Mouse (Mus musculus) hindbrain, embryonic 10.5 days (tissue): ENCODE results near the gene Arrdc1. TPM values are rescaled to one million over a fixed set of nuclear protein-coding genes. Genes with fewer than 3 reads are reported as not detected.

Experiments used
- DNase-seq: peaks from one replicate; pipeline ENCODE4 v3.0.0-alpha.2; 2017; ENCODE audit warnings: low spot score
- H3K27ac ChIP-seq: fragments of 300-500 bp; sonication (generic); 2 replicates; pipeline ENCODE4 v1.5.1; 2016; ENCODE audit warnings: mild to moderate bottlenecking, moderate library complexity
- H3K27me3 ChIP-seq: fragments of 300-500 bp; sonication (generic); 2 replicates; pipeline ENCODE4 v1.6.1; 2016; ENCODE audit warnings: mild to moderate bottlenecking; ENCODE audit not compliant: poor library complexity, insufficient read depth, severe bottlenecking
- H3K36me3 ChIP-seq: fragments of 300-500 bp; sonication (generic); 2 replicates; pipeline ENCODE4 v1.6.1; 2016; ENCODE audit warnings: mild to moderate bottlenecking, moderate library complexity
- H3K4me1 ChIP-seq: fragments of 300-500 bp; sonication (generic); replicated peaks from 2 replicates; pipeline ENCODE4 v1.6.1; 2016; ENCODE audit warnings: mild to moderate bottlenecking
- H3K4me3 ChIP-seq: fragments of 300-500 bp; sonication (generic); 2 replicates; pipeline ENCODE4 v1.5.1; 2016; ENCODE audit warnings: mild to moderate bottlenecking, moderate library complexity
- H3K9me3 ChIP-seq: fragments of 300-500 bp; sonication (generic); 2 replicates; pipeline ENCODE4 v1.6.1; 2016; ENCODE audit warnings: mild to moderate bottlenecking, moderate library complexity
- WGBS: fragments of 180-500 bp; shearing (Covaris S2); methylation state at CpG from one replicate; pipeline ENCODE4 v1.1.7; 2016; 5-methylcytosine and 5-hydroxymethylcytosine counted together
- polyA plus RNA-seq: library from polyadenylated mRNA; unstranded; fragments of >200 nt; fragmentation: Nextera tagmentation; extraction: Ambion mirVana; gene quantifications from 2 replicates; pipeline ENCODE4 v1.2.1, GENCODE M21; 2016

The Arrdc1 gene
- polyA plus RNA-seq, 1 experiment from 2014 or later, result 20.6 TPM

DNA sequence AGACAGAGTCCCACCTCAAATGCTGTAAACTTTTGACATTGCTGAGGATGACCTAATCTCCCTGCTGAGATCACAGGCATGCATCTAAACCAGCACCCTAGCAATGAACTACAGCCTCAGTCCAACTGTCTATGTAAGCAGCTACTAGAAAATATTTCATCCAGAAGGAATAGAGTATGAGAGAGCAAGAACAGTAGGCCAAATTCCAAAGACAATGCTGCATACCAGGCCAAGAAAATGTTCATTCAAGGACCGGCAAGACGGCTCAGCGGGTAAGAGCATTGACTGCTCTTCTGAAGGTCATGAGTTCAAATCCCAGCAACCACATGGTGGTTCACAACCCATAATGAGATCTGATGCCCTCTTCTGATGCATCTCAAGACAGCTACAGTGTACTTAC lies 20.3 kb downstream of the Arrdc1 start:
- H3K27me3 ChIP-seq, result no peaks in the 10 kb centered on the region
- H3K27ac ChIP-seq, result no peak overlapping the region
- no peaks in the 10 kb centered on the region for H3K9me3 ChIP-seq
- no peak overlapping the region for H3K4me3 ChIP-seq
- 90% methylated on average over 3 of the region's 3 CpGs for WGBS
- H3K4me1 ChIP-seq, result peaks cover 12% of the 10 kb centered on the region
- DNase-seq, result no peak
- peaks cover 45% of the 10 kb centered on the region for H3K36me3 ChIP-seq

DNA sequence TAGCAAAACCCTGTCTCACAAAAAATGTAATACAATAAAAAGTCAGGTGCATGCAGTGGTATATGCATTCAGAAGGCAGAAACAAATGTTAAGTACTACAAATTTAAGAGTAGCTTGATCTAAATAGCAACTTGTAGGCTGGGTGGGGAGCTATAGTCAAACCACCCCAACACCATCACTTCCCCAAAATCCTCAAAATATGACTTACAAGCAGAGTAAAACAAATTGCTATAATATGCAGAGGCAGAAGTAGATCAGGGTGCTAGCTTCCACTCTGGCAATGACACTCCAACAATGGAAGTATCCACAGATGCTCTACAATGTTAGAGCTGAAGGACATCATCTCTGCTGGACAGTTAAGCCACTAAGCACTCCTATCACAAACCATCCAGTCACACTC lies 22.5 kb downstream of the Arrdc1 start:
- Histone ChIP-seq H3K4me3 (no peak overlapping the region), H3K27ac (no peak overlapping the region), H3K36me3 (peaks cover 45% of the 10 kb centered on the region), H3K9me3 (no peaks in the 10 kb centered on the region), H3K4me1 (peaks cover 5% of the 10 kb centered on the region), H3K27me3 (no peaks in the 10 kb centered on the region)
- DNase-seq, result no peak

DNA sequence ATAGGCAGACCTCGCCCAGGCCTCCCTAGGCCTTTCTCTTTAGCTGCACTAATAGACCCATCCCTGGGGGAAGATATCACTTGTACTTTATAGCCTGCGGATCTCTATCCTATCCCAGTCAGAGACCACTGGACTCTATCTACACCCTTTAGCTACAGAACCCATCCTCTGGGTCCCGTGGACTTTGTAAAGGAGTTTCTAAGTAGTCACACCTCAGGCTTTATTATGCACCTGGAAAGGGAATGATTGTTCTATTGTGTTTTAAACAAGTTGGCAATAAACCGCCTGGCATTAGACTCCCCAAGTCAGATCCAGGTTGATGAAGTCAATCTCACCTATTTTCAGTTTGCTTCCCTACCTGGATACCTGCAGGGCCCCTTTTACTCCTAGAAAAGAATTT lies 22.9 kb downstream of the Arrdc1 start:
- Histone ChIP-seq H3K4me1 (peaks cover 1% of the 10 kb centered on the region; the same call in 1 of the 2 replicates), H3K27me3 (no peaks in the 10 kb centered on the region), H3K27ac (no peak overlapping the region), H3K9me3 (no peaks in the 10 kb centered on the region), H3K4me3 (no peak overlapping the region), H3K36me3 (peaks cover 45% of the 10 kb centered on the region)
- whole genome bisulfite sequencing, result 93% methylated on average over 4 of the region's 4 CpGs
- no peak for DNase-seq

DNA sequence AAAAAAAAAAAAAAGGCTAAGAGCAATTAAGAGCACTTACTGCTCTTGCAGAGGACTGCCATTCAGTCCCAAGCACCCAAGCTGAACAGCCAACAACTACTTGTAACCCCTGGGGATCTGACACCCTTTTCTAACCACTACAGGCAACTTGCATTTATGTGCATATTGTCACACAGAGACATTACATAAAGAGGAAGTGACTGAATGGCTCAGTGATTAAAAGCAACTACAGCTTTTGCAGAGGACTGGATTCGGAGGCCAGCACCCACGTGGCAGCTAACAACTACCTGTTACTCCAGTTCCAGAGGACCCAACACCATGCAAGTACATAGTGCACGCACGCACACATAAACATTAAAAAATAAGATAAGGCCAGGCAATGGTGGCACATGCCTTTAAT lies 24.6 kb downstream of the Arrdc1 start:
- WGBS, result 96% methylated on average over 4 of the region's 4 CpGs
- Histone ChIP-seq H3K27me3 (no peaks in the 10 kb centered on the region), H3K36me3 (peaks cover 45% of the 10 kb centered on the region), H3K9me3 (no peaks in the 10 kb centered on the region), H3K27ac (no peak overlapping the region), H3K4me3 (no peak overlapping the region), H3K4me1 (peaks cover 16% of the 10 kb centered on the region)
- DNase-seq, result no peak

DNA sequence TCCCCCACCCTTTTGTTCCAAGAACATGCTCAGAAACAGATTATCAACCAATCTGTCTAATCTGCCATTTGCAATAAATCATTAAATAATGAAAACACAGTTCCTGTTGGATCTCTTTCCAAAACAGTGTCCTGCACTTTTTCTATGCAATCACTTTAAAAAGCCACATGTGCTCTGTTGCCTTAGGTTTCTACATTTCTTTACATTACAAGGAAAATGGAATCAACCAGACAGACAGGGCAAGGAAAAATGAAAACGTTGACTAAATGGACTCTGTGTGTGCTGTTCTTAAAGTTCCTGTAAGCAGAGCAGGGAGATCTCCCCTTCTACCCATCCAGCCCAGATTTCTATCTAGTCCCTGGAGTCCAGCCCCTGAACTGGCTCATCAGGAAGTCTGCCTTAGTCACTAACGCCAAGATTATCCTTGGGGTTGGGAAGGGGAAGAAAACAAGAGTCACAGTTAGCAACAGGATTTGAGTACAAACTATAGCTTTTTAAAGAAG lies 29.3 kb downstream of the Arrdc1 start:
- Histone ChIP-seq H3K36me3 (peaks cover 8% of the 10 kb centered on the region), H3K4me3 (peak overlapping the region; percentile 20; the same call in 1 of the 2 replicates), H3K27ac (peak overlapping the region; percentile 78), H3K9me3 (no peaks in the 10 kb centered on the region), H3K4me1 (peaks cover 29% of the 10 kb centered on the region), H3K27me3 (no peaks in the 10 kb centered on the region)
- no peak for DNase-seq
- WGBS, result 31% methylated on average over 2 of the region's 2 CpGs

DNA sequence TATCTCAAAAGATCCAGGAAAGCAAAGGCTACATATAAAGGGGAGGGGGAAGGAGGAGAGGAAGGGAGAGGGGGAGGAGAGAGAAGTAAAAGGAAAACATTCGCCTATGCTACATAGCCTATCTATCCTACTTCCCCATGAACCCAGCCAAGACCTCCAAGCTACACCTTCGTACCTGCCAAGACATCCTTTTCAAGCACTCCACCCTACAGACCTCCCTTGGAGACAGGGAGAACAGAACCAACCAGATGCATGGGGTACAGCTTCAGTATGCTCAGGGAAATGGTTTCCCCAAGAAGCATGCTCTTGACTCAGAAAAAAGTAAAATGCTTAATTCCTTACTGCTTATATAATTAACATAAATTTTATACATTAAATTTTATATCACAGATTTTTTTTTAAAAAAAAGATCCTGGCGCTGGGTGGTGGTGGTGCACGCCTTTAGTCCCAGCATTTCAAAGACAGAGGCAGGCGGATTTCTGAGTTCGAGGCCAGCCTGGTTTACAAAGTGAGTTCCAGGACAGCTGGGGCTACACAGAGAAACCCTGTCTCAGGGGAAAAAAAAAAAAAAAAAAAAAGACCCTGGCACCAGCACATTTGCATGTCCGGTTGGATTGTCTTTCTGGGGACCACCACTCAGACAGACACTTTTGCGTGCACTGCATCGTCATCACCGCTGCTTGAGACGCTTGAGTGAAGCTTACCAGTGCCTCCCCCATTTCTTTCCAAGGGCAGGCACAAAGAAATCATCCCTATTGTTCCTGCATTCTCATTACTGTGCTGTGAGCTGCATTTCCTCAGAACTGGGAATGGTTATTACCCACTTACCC lies 30.0 kb downstream of the Arrdc1 start:
- H3K27ac ChIP-seq, result peak overlapping the region; percentile 78
- H3K36me3 ChIP-seq, result peaks cover 7% of the 10 kb centered on the region
- H3K9me3 ChIP-seq, result no peaks in the 10 kb centered on the region
- peak overlapping the region; percentile 20; the same call in 1 of the 2 replicates for H3K4me3 ChIP-seq
- peak; percentile 21 for DNase-seq
- WGBS, result 53% methylated on average over 11 of the region's 11 CpGs
- H3K27me3 ChIP-seq, result no peaks in the 10 kb centered on the region
- peaks cover 29% of the 10 kb centered on the region for H3K4me1 ChIP-seq

DNA sequence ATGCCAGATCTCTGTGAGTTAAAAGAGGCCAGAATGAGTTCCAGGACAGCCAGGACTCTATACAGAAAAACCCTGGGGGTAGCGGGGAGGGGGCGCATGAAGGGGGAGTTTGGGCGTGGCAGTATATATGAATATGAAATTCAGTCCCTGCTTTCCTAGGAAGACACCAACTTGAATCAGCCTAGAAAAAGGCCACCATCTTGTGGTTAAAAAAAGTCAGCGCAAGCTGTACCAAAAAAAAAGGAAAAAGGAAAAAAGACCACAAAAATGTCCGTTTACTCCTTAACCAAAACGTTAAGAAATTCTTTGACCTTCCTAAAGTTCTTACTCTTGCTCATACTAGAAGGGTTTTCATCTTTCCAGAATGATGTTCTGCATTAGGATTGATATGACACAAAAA lies 32.1 kb downstream of the Arrdc1 start:
- DNase-seq, result no peak
- Histone ChIP-seq H3K4me3 (no peak overlapping the region), H3K4me1 (peaks cover 29% of the 10 kb centered on the region), H3K9me3 (no peaks in the 10 kb centered on the region), H3K27ac (no peak overlapping the region), H3K27me3 (no peaks in the 10 kb centered on the region), H3K36me3 (peaks cover 24% of the 10 kb centered on the region)
- WGBS, result 89% methylated on average over 6 of the region's 6 CpGs

DNA sequence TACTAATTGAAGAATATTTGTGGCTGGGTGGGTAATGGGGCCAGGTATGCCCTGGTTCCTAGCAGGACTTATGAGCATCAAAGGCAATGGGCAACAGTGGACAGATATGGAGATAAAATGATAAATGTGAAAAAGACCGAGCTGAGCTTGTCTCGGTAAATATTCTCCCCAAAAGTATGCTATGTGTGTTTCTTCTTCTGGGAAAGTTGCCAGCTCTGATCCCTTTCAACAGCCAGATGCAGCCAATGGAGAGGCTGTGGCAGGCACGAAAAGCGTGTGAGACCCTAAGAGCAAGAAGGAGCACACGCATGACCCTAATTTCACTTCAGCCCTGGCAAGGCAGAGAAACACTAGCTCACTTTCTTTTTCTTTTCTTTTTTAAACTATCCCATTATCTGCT lies 34.0 kb downstream of the Arrdc1 start:
- no peak for DNase-seq
- Histone ChIP-seq H3K9me3 (no peaks in the 10 kb centered on the region), H3K27ac (no peak overlapping the region), H3K36me3 (peaks cover 31% of the 10 kb centered on the region), H3K4me1 (peaks cover 18% of the 10 kb centered on the region), H3K4me3 (no peak overlapping the region), H3K27me3 (no peaks in the 10 kb centered on the region)
- WGBS, result 93% methylated on average over 5 of the region's 5 CpGs

DNA sequence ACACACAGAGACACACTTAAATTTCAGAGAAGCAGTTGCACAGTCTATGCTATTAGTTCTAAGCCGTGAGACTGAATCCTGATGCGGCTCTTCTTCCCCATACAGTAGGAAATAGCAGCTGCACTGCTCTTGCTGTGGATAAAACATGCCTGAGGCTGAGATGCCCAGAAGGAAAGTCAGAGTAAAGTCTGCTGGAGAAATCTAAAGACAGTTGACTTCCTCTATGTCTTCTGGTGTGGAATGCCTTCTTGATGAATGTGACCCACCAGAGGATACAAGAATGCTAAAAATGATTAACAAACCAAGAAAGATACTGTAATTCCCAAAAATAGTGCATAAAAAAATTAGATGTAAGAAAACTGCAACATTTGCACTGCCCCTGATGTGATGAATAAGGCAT lies 35.8 kb downstream of the Arrdc1 start:
- no peak overlapping the region for H3K4me3 ChIP-seq
- 97% methylated on average over 2 of the region's 2 CpGs for WGBS
- DNase-seq, result no peak
- peaks cover 31% of the 10 kb centered on the region for H3K36me3 ChIP-seq
- H3K27ac ChIP-seq, result no peak overlapping the region
- H3K4me1 ChIP-seq, result 0 out of 2 replicates have a peak, but pooled peaks cover 3% of the 10 kb centered on the region
- H3K9me3 ChIP-seq, result no peaks in the 10 kb centered on the region
- no peaks in the 10 kb centered on the region for H3K27me3 ChIP-seq

DNA sequence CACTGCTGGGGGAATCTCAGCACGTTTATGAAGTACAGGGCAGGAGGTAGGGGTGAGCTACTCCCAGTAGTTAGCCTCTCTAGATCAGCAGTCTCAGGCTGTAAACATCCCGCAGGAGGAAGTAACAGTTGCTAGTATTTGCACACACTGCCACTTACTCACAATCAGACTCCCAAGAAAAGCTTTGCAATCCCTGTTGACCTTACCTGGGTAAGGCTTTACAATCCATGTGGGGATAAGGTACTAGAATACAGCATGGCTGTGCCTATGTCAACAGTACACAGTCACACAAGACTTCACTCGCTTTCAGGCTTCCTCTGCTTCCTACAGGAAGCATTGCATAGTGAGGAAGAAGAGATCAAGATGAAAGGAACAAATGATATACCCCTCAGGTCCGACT lies 38.3 kb downstream of the Arrdc1 start:
- WGBS, result 85% methylated on average over 4 of the region's 4 CpGs
- no peak overlapping the region for H3K4me3 ChIP-seq
- peaks cover 31% of the 10 kb centered on the region for H3K36me3 ChIP-seq
- no peak overlapping the region for H3K27ac ChIP-seq
- H3K9me3 ChIP-seq, result no peaks in the 10 kb centered on the region
- H3K27me3 ChIP-seq, result no peaks in the 10 kb centered on the region
- H3K4me1 ChIP-seq, result no peaks in the 10 kb centered on the region; the same call in 1 of the 2 replicates
- no peak for DNase-seq

DNA sequence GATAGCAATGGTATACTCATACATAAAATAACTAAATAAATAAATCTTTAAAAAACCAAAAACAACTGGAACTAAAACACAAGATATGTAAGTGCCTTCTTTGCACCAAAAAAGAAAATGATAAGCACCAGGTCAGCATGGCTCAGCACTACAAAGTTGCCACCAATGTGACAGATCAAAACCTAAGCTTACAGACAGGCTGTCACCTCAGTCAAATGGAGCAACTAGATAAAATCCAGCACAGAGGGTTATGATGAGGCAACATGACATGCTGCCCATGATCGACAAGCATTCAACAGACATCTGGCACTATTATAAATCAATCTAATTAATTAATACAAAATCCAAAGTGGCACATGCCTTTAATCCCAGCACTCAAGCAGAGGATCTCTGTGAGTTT lies 40.8 kb downstream of the Arrdc1 start:
- WGBS, result 95% methylated on average over 1 of the region's 1 CpGs

DNA sequence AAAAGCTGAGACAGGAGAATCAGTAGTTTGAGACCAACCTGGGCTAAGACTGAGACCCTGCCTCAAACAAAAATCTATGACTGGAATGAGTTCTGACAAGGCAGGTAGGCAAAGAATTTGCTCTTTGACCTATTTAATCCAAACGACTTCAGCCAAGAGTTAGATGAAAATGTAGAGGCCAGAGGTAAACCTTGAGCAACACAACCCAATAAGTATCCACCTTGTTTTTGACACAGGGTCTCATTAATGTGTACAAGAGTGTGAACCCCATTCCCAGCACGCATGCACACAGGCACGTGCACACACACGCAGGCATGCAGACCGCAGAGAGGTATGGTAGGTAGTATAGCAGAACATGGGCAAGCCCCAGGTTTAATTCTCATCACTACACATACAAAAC lies 42.7 kb downstream of the Arrdc1 start:
- no peaks in the 10 kb centered on the region for H3K27me3 ChIP-seq
- no peaks in the 10 kb centered on the region for H3K9me3 ChIP-seq
- no peak overlapping the region for H3K4me3 ChIP-seq
- 0 out of 2 replicates have a peak, but pooled peaks cover 5% of the 10 kb centered on the region for H3K36me3 ChIP-seq
- no peak for DNase-seq
- no peaks in the 10 kb centered on the region; the same call in 1 of the 2 replicates for H3K4me1 ChIP-seq
- WGBS, result 91% methylated on average over 5 of the region's 5 CpGs
- no peak overlapping the region for H3K27ac ChIP-seq

More for the DNA sequence above, 40.8 kb downstream of the Arrdc1 start:
- Histone ChIP-seq H3K9me3 (no peaks in the 10 kb centered on the region), H3K4me3 (no peak overlapping the region), H3K27me3 (no peaks in the 10 kb centered on the region), H3K36me3 (peaks cover 17% of the 10 kb centered on the region), H3K27ac (no peak overlapping the region), H3K4me1 (no peaks in the 10 kb centered on the region; the same call in 1 of the 2 replicates)
- DNase-seq, result no peak
